Mouse (Mus musculus): Measurements from ENCODE around the gene Usp19.

Gene Usp19

DNA sequence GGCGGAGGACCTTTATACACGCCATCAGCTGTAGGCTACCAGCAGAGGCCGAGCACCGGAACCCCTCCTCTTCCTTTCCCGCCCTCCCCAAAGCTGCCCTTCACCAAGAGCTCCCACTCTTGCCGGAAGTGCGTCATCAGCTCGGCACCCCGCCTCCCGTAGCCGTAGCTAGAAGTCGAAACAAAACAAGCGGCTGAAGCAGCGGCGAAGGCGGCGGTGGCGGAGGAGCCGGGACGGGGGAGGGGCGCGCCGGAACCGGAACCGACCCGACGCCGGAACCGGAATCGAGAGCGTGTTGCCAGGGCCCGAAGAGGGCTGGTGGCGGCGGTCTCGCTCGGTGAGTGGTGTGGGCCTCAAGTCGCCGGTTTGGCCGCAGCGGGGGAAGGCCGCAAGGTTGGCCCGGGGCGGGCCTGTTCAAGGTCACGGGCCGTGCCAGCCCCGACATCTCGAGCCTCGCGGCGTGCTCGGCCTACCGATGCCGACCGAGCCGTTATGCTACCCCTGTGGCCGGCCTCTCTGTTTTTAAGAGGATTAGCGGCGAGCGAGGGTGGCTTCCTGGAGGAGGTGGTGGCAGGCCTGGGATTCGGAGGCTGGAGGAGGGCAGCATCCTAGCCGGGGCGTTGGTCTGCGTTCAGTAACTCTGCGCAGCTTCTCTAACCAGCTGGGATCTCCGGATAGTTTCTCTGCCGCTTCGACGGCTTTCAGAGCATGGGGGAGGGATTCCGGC is at the start of gene Usp19:
Gene Usp19, plus strand, starts transcription at position 44 of the 727 bp plus-strand sequence.
- peak; percentile 95 for DNase-seq

DNA sequence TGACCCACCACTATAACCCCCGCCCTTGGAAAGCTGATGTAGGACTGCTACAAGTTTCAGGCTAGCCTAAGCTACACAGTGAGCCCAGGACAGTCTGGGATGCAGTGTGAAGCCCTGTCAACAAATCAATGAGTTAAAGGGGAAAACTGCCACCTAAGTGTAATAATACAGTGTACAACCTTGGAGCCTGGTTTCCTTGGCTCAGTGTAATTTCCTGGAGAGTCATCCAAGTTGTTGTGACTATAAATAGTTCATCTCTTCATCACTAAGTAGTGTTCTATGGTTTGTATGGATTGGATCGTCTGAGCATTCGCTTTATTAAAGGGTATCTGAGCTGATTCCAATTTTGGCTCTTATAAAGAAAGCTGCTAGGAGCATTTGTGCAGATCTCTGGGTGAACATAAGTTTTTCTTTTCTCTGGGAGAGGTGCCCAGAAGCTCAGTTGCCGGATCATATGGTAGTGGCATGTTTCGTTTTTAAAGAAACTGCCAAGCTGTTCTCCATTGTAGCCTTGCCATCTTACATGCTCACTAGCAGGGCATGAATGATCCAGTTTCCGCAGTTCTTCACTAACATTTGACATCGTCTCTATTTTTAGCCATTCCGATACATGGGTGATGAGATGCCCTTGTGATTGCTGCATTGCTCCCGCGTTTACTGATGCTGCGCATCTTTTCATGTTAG is 49.0 kb upstream of the Usp19 start:
- no peak for DNase-seq

DNA sequence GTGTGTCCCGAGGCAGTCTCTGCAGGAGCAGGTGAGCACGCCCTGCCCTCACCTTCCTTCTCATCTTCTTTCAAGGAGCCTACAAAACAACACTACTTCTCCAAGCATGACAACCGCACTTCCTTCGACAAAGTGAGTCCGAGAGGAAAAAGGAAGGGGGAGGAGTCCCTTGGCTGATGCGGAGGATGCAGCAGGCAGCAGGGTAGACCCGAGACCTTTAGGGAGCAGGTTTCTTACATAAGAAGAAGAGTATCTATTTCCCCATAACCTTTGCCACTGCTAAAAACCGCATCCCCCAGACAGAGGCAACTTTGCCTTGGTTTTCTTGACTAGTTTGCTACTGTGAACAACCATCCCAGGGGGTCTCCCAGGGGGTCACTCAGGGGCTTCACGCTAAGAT is 45.3 kb upstream of the Usp19 start:
- DNase-seq, result peak; percentile 15 to 35

DNA sequence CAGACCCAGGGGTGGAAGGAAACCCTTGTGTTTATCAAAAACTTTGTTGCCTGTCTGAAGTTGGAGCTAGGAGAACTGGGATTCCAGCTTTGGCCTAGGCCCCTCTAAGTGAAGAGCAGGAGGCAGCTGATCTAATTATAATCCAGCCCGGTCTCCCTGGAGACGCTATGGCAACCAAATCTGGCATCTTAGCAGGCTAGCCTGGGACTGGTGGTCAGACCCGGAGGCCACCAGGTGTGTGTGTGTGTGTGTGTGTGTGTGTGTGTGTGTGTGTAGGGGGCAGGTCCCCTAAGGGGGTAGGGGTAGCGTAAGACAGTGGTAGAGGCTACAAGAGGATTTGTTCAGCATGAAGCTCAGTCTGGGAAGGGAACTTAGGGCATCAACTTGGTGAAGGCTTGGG is 40.5 kb upstream of the Usp19 start:
- DNase-seq, result no peak

GRCm38 (mm10) chr9:108450292-108451169 is 39.9 kb upstream of the Usp19 start:
- no peak for DNase-seq

- DNase-seq, result no peak
These were observed 39.3 kb upstream of the Usp19 start for GRCm38 (mm10) chr9:108451170-108451493.

GRCm38 (mm10) chr9:108451519-108452160 is 38.8 kb upstream of the Usp19 start:
- no peak for DNase-seq

DNA sequence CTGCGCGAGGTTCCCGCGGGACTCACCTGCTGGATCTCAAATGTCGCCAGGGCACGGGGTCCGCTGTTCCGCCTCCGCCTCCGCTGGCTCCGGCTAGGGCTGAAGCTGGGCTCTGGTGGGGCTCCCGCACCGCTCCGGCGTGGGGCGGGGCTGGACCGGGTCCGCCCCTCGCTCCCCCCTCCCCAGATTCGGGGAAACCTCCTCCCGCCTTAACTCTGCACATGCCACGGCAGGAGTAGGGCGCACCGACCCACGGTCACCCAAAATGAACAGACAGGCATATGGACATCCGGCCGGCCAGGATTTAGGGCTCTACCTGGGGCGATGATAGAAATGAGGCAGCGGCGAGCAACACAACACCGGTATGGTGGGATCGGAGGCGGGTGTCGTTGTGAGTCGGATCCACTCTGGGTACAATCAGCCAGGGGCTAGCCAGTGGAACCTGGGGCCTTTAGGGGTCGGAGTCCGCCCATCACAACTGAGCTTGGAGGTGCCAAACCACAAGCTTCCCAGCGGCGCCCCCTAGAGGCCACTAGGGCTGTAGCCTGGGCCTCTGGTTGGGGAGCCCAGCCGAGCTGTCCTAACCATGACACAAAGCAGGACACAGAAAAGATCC is 38.0 kb upstream of the Usp19 start:
- DNase-seq, result peak; percentile 92 to 93

DNA sequence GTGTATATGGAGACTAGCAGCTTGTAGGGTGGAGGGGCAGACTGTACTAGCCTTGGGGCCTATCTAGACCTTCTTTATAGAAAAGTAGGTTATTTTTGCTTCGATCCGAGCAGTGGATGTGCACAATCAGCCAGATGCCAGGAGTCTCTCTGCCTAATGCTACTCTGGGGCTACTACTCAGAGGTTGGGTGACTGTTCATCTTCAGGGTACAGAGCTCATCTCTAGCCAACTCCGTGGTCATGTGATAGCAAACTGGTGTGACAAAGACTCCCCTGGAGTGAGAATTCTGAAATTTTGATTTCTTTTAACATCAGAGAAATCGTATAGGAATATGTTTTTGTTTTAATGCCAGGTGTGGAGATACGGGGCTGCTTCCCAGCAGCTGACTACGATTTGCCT is 37.5 kb upstream of the Usp19 start:
- no peak for DNase-seq

DNA sequence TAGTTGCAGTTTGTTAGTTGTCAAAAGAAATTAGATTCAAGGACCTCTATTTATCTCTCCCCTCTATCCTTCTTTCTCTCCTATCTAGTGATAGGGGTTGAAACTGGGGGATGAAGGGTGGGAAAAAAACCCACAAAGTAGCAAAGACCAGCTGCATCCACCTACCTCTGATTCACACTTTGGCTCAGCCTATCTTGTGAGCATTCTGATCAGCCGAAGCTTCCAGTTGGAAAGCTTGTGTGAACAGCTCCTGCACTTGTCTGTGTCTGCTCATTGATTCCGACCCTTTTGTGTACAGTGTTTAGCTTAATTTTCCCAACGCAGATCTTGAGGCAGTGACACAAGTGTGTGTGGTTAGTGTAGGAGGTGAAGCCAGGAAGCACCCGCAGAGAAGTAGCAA is 36.9 kb upstream of the Usp19 start:
- DNase-seq, result no peak

- DNase-seq, result no peak
These were observed 36.0 kb upstream of the Usp19 start for GRCm38 (mm10) chr9:108454429-108454828.

DNA sequence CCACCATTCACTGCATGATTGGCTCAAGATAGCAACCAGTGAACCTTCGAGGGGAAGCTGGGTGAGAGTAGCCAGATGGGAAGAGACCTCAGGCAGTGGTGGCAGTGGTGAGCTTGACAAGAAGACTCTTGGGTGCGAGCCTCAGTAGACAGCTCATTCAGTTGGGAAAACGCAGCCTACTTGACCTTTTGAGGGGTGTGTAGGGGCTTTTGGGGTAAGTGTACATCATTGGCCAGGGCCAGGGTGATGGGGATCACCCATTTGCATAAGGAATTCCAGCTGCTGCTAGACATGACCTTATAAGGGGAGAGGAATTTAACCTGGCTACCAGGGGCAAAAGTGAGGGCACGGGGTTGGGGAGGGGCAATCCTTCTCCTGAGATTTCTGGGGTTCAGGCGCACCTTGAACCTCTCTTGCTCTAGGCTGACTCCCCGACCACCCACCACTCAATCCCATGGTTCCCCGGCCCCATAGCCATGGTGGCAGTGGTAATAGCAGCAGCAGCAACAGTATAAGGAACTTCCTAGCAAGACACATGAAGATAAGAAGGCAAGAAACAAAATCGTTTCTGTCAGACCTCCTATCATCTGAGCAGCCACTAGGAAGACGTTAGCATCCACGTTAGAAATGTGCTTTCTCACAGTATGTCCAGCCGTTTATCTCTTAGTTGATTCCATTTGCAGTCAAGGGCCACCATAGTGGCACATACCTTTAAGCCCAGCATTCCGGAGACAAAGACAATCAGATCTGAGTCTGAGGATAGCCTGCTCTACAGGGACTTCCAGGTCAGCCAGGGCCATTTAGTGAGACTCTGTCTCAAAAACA is 34.4 kb upstream of the Usp19 start:
- no peak for DNase-seq

DNA sequence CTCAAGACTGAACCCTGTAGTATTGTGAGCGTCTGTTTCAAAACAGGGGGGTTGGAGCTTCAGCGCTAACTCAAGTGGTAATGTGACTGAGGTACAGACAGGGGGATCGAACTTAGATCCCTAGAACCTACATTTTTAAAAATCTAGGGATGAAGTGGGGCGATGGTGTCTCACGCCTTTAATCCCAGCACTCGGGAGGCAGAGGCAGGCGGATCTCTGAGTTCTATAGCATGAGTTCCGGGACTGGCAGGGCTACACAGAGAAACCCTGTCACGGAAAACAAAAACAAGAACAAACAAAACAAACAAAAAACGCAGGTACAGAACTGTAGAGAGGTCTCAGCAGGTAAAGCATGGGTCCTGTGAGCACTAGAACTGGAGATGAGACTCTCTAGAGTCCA is 33.4 kb upstream of the Usp19 start:
- DNase-seq, result no peak

DNA sequence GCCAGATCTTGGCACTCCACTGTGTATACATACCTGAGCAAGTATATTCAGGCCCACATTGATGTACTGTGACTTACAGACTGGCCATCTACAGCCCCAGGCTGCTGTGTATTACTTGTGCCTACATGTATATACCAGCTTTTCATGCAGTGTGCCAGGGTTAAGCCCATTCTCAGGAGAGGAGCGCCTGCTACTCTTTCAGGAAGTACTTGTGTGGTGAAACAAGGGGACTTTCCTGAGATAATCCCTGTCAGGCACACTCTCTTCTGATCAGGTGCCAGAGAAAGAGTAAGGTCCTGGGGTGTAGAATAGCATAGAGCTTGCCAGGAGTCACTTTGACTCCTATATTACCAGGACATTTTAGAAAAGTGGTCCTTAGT is 30.5 kb upstream of the Usp19 start:
- DNase-seq, result no peak

DNA sequence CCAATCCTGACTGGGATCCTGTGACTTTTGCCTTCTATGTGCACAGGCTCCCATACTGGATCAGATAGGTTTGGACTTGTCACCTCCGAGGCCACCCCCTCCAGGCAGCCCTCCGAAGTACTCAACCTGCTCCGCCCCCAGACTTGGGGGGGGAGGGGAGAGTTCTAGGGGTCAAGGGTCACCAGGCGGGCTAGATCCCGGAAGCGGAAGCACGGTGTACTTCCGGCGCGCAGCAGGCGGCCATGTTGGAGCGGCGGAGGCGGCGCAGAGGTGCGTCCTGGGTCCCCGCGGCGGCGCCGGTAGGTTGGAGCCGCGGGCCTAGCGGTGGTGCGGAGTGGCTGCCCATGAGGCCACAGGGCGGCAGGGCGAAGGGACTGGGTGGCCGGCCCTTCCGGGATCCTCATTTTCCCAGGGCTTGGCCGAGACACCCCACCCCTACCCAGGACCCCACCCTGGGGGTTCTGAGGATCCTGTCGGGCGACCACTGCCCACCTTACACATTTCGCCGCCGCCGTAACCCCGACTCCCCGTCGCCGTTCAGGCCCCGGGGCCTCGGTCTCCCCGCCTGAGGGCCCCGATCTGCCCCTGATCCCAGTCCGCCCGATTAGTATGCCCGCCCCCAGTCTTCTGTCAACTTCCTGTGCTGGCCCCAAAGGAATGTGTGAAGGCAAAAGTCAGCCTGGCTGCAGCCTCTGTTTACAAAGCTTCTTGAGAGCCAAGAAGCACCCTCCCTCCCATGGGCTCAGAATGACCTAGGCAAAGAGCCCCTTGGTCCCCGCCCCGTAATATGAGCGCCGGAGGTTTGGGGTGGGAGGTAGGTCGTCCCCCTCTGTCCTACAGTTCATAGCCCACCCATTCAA is 29.9 kb upstream of the Usp19 start, which contains the start of gene Ccdc71:
Gene Ccdc71, plus strand, starts transcription at position 209 of the 860 bp plus-strand sequence.
- DNase-seq, result peak; percentile 89

DNA sequence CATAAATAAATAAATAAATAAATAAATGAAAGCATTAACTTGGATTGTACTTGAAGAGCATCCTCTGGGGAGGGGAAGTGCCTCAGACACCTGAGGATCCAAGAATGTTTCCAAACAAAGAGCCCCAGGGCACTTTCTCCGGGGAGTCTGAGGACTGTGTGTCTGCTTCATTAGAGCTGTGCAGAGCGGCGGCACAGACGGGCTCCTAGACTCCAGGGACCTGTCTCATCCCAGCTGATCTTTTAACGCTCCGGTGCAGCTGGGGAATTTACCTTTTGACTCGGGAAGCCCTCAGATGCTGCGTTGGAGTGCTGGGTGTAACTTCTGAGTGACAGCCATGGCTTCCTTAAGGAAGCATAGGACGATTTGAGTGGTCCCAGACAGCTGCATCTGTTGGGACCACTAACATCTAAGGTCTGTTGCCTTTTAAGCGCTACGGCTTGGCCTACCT is 29.2 kb upstream of the Usp19 start, which contains the start of gene Klhdc8b:
Gene Klhdc8b, minus strand, starts transcription at position 401 of the 451 bp plus-strand sequence.
- DNase-seq, result no peak

- DNase-seq, result no peak
These were observed 28.7 kb upstream of the Usp19 start for GRCm38 (mm10) chr9:108461675-108462074.

GRCm38 (mm10) chr9:108462192-108462591 is 28.2 kb upstream of the Usp19 start:
- no peak for DNase-seq

GRCm38 (mm10) chr9:108463713-108464112 is 26.7 kb upstream of the Usp19 start:
- DNase-seq, result no peak

DNA sequence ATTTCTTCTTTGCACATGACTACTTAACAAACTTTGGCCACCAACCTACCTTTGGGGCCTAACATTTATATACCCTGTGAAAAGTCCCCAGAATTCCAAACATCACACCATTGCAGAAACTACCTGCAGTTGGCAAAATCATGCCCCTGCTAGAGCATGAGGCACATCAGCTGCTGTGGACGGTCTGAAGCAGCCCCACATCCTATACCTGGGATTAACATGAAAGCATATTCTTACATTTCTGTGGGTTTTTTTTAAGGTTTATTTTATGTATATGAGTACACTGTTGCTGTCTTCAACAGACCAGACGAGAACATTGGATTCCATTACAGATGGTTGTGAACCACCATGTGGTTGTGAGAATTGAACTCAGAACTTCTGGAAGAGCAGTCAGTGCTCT is 24.2 kb upstream of the Usp19 start:
- DNase-seq, result no peak

DNA sequence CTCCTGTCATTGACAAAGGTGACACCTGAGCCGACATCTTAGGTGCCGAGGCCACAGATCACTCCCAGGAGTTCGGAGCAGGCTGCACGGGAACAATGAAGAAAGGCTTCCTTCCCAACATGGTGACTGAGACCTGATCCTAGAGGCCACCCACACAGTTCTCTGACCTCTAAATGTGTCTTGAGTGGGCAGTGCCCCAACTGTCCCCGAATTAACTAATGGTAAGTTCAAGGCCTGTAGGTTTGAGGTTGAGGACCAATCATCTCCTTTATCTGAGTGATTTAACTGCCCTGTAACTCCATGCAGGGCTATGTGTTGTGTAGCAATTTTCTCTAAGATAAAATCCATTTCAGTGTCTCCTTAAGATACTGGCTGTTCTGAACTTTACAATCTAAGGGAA is 21.0 kb upstream of the Usp19 start:
- no peak for DNase-seq
